Mouse (Mus musculus): ENCODE measurements around the gene Kbtbd12. TPM values are rescaled to one million over a fixed set of nuclear protein-coding genes. Genes with fewer than 3 reads are reported as not detected.

Gene Kbtbd12
- polyA plus RNA-seq, 2 experiments from 2014 or later = not detected

GRCm38 (mm10) chr6:88499481-88500404, 138.0 kb downstream of the Kbtbd12 start:
- ATAC-seq = no peak

Other genes with a start within 250 kb of the Kbtbd12 start
- gene Eefsec, start 191.4 kb downstream of the Kbtbd12 start, polyA plus RNA-seq (2017; shearing (Covaris generic)) = 10 to 100 TPM; 28.4 to 30.5 TPM
- gene Ruvbl1, start 172.5 kb downstream of the Kbtbd12 start, polyA plus RNA-seq (2017; shearing (Covaris generic)) = 10 to 100 TPM; 52.0 to 75.2 TPM
- gene Sec61a1, start 119.0 kb downstream of the Kbtbd12 start, polyA plus RNA-seq (2017; shearing (Covaris generic)) = 100 to 1,000 TPM; 183 to 192 TPM
- under 1 TPM; 0.53 to 0.75 TPM for gene Mgll, start 86.5 kb upstream of the Kbtbd12 start, polyA plus RNA-seq (2017; shearing (Covaris generic))
- 10 to 100 TPM; 42.8 to 57.5 TPM for gene Abtb1, start 204.0 kb upstream of the Kbtbd12 start, polyA plus RNA-seq (2017; shearing (Covaris generic))
- not detected for gene Podxl2, start 237.1 kb upstream of the Kbtbd12 start, polyA plus RNA-seq (2017; shearing (Covaris generic))

All from activated CD4-positive, CD25-positive, alpha-beta regulatory T cell, adult 4 months (primary cell).